Mouse (Mus musculus): ENCODE results near the gene Spred3. TPM values are rescaled to one million over a fixed set of nuclear protein-coding genes. Genes with fewer than 3 reads are reported as not detected.

The Spred3 gene
- polyA plus RNA-seq, 1 experiment from 2014 or later: 4.9 TPM

- H3K4me3 ChIP-seq (ENCODE audit: low read depth, low read length): no peak overlapping the region
- H3K36me3 ChIP-seq (replicated peaks; ENCODE audit: control insufficient read depth, insufficient read depth, low read depth, low read length): no peaks in the 10 kb centered on the region
- H3K9me3 ChIP-seq (replicated peaks; ENCODE audit: control insufficient read depth, low read length): no peaks in the 10 kb centered on the region
- no peaks in the 10 kb centered on the region for H3K4me1 ChIP-seq (ENCODE audit: control insufficient read depth, insufficient read depth, low read length)
- H3K9ac ChIP-seq (replicated peaks; ENCODE audit: low read length): no peak overlapping the region
- DNase-seq (ENCODE audit: low spot score): peak; percentile 65
- WGBS: 17% methylated on average over 9 of the region's 9 CpGs
- no peak overlapping the region for H3K27ac ChIP-seq (replicated peaks; ENCODE audit: low read depth, low read length)
- H3K4me2 ChIP-seq (ENCODE audit: low read depth, low read length): no peak overlapping the region; the same call in 1 of the 2 replicates
- peak; percentile 24; the same call in 1 of the 2 replicates for ATAC-seq (replicated peaks; ENCODE audit: insufficient number of reproducible peaks, low FRiP score, low TSS enrichment, low read depth)
- H3K27me3 ChIP-seq (ENCODE audit: control insufficient read depth, insufficient read depth, low read length): peaks cover 6% of the 10 kb centered on the region
Observed at GRCm38 (mm10) chr7:29162750-29163525, 7.3 kb downstream of the Spred3 start.

GRCm38 (mm10) chr7:29162294-29162693 is 7.9 kb downstream of the Spred3 start:
- Histone ChIP-seq H3K27ac (replicated peaks; ENCODE audit: low read depth, low read length) (no peak overlapping the region), H3K9ac (replicated peaks; ENCODE audit: low read length) (no peak overlapping the region), H3K4me3 (ENCODE audit: low read depth, low read length) (no peak overlapping the region), H3K27me3 (ENCODE audit: control insufficient read depth, insufficient read depth, low read length) (0 out of 2 replicates have a peak, but pooled peaks cover 3% of the 10 kb centered on the region), H3K4me1 (ENCODE audit: control insufficient read depth, insufficient read depth, low read length) (no peaks in the 10 kb centered on the region), H3K36me3 (replicated peaks; ENCODE audit: control insufficient read depth, insufficient read depth, low read depth, low read length) (no peaks in the 10 kb centered on the region), H3K4me2 (ENCODE audit: low read depth, low read length) (no peak overlapping the region), H3K9me3 (replicated peaks; ENCODE audit: control insufficient read depth, low read length) (no peaks in the 10 kb centered on the region)
- ATAC-seq (replicated peaks; ENCODE audit: insufficient number of reproducible peaks, low FRiP score, low TSS enrichment, low read depth) (no peak), DNase-seq (ENCODE audit: low spot score) (no peak)
- WGBS: 74% methylated on average over 5 of the region's 5 CpGs

DNA sequence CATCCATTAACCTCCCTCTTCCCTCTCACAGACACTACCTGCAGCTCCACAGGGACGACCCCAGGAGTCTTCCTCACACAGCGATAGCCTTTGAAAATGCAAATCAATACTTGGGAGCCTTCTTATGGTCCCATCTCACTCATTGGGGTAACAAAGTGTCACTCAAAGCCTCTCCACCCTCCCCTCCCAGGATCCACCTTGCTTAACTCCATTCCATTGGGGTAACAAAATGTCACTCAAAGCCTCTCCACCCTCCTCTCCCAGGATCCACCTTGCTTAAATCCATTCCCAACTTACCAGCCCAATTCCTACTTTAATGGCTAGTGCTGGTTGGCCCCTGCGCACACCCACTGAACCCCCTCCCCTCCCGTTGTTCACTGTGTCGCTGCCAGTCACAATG is 11.9 kb downstream of the Spred3 start:
- Histone ChIP-seq H3K27me3 (ENCODE audit: control insufficient read depth, insufficient read depth, low read length) (0 out of 2 replicates have a peak, but pooled peaks cover 3% of the 10 kb centered on the region), H3K4me2 (ENCODE audit: low read depth, low read length) (no peak overlapping the region), H3K36me3 (replicated peaks; ENCODE audit: control insufficient read depth, insufficient read depth, low read depth, low read length) (no peaks in the 10 kb centered on the region), H3K4me3 (ENCODE audit: low read depth, low read length) (no peak overlapping the region), H3K9ac (replicated peaks; ENCODE audit: low read length) (no peak overlapping the region), H3K27ac (replicated peaks; ENCODE audit: low read depth, low read length) (no peak overlapping the region), H3K4me1 (ENCODE audit: control insufficient read depth, insufficient read depth, low read length) (no peaks in the 10 kb centered on the region), H3K9me3 (replicated peaks; ENCODE audit: control insufficient read depth, low read length) (no peaks in the 10 kb centered on the region)
- DNase-seq (ENCODE audit: low spot score) (no peak), ATAC-seq (replicated peaks; ENCODE audit: insufficient number of reproducible peaks, low FRiP score, low TSS enrichment, low read depth) (no peak)
- WGBS: 1% methylated on average over 5 of the region's 5 CpGs

DNA sequence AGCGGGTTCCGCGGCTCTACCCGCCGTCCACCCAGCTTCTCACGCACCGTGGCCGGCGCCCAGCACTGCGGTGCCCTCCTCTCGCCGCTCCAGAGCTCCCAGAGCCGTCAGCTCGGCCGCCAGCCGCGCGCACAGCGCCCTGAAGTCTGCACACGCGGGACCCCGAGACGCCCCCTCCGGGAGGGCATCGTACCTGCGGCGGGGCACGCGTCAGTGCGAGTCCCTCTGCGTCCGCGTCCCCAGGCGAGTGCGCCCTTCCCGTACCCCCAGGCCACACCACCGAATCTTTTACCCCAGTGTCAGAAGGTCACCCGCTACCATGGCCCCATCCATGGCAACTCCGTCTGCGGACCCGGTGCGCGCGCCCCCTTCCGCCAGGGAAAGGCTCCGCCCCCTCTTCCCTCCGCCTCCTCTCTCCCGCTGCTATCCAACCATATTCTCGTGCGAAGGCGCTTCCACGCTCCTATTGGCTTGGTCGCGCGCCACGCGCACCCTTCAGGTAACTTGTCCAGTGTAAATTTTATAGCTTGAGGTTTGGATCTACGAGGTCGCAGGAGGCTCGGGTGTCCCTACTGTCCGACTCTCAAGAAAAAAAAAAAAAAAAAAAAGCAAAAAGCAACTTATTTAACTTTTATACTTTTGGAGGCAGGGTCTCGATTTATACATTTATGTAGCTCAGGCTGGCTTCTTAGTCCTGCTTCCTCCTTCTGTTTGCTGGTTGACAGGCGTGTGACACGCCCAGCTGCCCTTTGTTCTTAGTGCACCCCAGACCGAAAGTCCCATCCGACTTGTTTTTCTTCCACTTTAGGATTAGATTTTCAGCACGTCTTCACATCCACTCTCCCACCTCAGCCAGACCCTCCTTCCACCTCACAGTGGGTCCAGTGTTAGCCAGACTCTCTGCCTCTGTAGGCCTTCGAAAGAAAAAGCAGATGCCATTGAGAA is 14.1 kb downstream of the Spred3 start, which contains the start of gene Fam98c:
Fam98c (minus strand) TSS at position 397 of the 945 bp plus-strand sequence.
- ATAC-seq (replicated peaks; ENCODE audit: insufficient number of reproducible peaks, low FRiP score, low TSS enrichment, low read depth) (peak; percentile 70), DNase-seq (ENCODE audit: low spot score) (peak; percentile 91)
- peak within 1 kb of the TSS; percentile 96 for H3K4me2 ChIP-seq (ENCODE audit: low read depth, low read length)
- H3K4me3 ChIP-seq (ENCODE audit: low read depth, low read length): peak within 1 kb of the TSS; percentile 73
- H3K9ac ChIP-seq (replicated peaks; ENCODE audit: low read length): peak within 1 kb of the TSS; percentile 65
- no peaks in the 10 kb centered on the region for H3K9me3 ChIP-seq (replicated peaks; ENCODE audit: control insufficient read depth, low read length)
- H3K36me3 ChIP-seq (replicated peaks; ENCODE audit: control insufficient read depth, insufficient read depth, low read depth, low read length): no peaks in the 10 kb centered on the region
- H3K27me3 ChIP-seq (ENCODE audit: control insufficient read depth, insufficient read depth, low read length): 0 out of 2 replicates have a peak, but pooled peaks cover 3% of the 10 kb centered on the region
- peak within 1 kb of the TSS; percentile 71 for H3K27ac ChIP-seq (replicated peaks; ENCODE audit: low read depth, low read length)
- 4% methylated on average over 59 of the region's 68 CpGs for WGBS
- H3K4me1 ChIP-seq (ENCODE audit: control insufficient read depth, insufficient read depth, low read length): no peaks in the 10 kb centered on the region

- 6% methylated on average over 37 of the region's 37 CpGs for WGBS
Observed at GRCm38 (mm10) chr7:29155196-29155837, 14.9 kb downstream of the Spred3 start.

DNA sequence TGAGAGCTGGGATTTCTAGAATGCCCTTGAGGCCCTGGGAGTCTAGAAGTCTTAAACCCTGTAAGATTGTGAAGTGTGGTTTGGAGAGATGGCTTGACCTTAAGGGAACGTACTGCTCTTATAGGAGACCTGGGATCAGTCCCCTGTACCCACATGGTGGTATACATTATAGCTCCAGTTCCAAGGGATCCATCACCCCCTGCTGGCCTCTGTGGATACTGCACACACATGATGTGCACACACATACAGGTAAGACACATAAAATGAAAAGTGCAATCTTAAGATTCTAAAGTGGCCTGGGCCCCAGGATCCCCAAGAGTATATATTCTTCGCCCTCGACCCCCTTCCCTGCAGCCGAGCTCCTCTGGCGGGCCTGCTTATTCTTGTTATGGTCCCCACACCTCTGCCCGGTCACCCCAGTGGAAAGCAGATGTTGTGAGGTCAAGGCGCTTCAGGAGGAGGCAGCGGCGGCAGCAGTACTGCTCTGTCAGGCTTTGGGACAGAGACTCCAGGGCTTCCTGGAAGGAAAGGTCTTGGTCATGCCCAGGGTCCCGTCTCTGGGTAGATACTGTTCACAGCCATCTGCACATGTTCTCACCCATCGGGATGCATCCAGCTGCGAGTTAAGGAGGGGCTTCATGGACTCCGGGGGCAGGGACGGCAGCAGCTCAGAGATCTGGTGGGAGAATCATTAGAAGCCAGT is 16.0 kb downstream of the Spred3 start:
- H3K4me2 ChIP-seq (ENCODE audit: low read depth, low read length): no peak overlapping the region
- no peak overlapping the region for H3K27ac ChIP-seq (replicated peaks; ENCODE audit: low read depth, low read length)
- ATAC-seq (replicated peaks; ENCODE audit: insufficient number of reproducible peaks, low FRiP score, low TSS enrichment, low read depth) (no peak), DNase-seq (ENCODE audit: low spot score) (no peak)
- H3K4me3 ChIP-seq (ENCODE audit: low read depth, low read length): no peak overlapping the region
- no peaks in the 10 kb centered on the region for H3K4me1 ChIP-seq (ENCODE audit: control insufficient read depth, insufficient read depth, low read length)
- H3K36me3 ChIP-seq (replicated peaks; ENCODE audit: control insufficient read depth, insufficient read depth, low read depth, low read length): no peaks in the 10 kb centered on the region
- no peak overlapping the region for H3K9ac ChIP-seq (replicated peaks; ENCODE audit: low read length)
- WGBS: 95% methylated on average over 14 of the region's 14 CpGs
- H3K9me3 ChIP-seq (replicated peaks; ENCODE audit: control insufficient read depth, low read length): no peaks in the 10 kb centered on the region
- 0 out of 2 replicates have a peak, but pooled peaks cover under 1% of the 10 kb centered on the region for H3K27me3 ChIP-seq (ENCODE audit: control insufficient read depth, insufficient read depth, low read length)

More at GRCm38 (mm10) chr7:29155196-29155837, 14.9 kb downstream of the Spred3 start:
- Histone ChIP-seq H3K9ac (replicated peaks; ENCODE audit: low read length) (peak overlapping the region; percentile 65), H3K9me3 (replicated peaks; ENCODE audit: control insufficient read depth, low read length) (no peaks in the 10 kb centered on the region), H3K4me1 (ENCODE audit: control insufficient read depth, insufficient read depth, low read length) (no peaks in the 10 kb centered on the region), H3K27ac (replicated peaks; ENCODE audit: low read depth, low read length) (peak overlapping the region; percentile 71), H3K4me2 (ENCODE audit: low read depth, low read length) (peak overlapping the region; percentile 96), H3K27me3 (ENCODE audit: control insufficient read depth, insufficient read depth, low read length) (0 out of 2 replicates have a peak, but pooled peaks cover 3% of the 10 kb centered on the region), H3K36me3 (replicated peaks; ENCODE audit: control insufficient read depth, insufficient read depth, low read depth, low read length) (no peaks in the 10 kb centered on the region), H3K4me3 (ENCODE audit: low read depth, low read length) (peak overlapping the region; percentile 73)
- peak; percentile 77 for ATAC-seq (replicated peaks; ENCODE audit: insufficient number of reproducible peaks, low FRiP score, low TSS enrichment, low read depth)
- peak; percentile 88 for DNase-seq (ENCODE audit: low spot score)

DNA sequence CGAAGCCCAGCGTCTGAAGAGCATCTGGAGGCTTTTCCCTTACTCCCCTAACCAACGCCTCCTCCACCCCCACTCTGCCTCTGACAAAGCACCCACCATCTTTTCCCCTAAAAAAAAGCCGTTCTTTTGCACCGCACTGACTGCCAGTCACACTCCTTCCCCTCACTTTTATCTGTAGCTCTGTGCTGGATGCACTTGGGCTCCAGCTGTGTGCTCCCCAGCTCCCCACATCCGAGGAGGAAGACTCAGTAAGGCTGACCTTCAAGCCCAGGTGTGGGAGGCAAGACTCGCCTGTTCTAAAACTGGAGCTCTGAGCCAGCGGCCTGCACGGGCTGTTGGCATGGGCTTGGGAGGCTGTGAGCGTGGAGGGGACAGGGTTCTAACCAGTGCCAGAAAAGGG is 18.7 kb downstream of the Spred3 start:
- H3K9ac ChIP-seq (replicated peaks; ENCODE audit: low read length): no peak overlapping the region
- ATAC-seq (replicated peaks; ENCODE audit: insufficient number of reproducible peaks, low FRiP score, low TSS enrichment, low read depth): no peak
- no peaks in the 10 kb centered on the region for H3K4me1 ChIP-seq (ENCODE audit: control insufficient read depth, insufficient read depth, low read length)
- H3K27me3 ChIP-seq (ENCODE audit: control insufficient read depth, insufficient read depth, low read length): no peaks in the 10 kb centered on the region
- H3K36me3 ChIP-seq (replicated peaks; ENCODE audit: control insufficient read depth, insufficient read depth, low read depth, low read length): no peaks in the 10 kb centered on the region
- no peak overlapping the region for H3K4me3 ChIP-seq (ENCODE audit: low read depth, low read length)
- no peak overlapping the region for H3K27ac ChIP-seq (replicated peaks; ENCODE audit: low read depth, low read length)
- WGBS: 69% methylated on average over 10 of the region's 10 CpGs
- H3K4me2 ChIP-seq (ENCODE audit: low read depth, low read length): no peak overlapping the region
- DNase-seq (ENCODE audit: low spot score): no peak
- H3K9me3 ChIP-seq (replicated peaks; ENCODE audit: control insufficient read depth, low read length): no peaks in the 10 kb centered on the region
